Mouse (Mus musculus) G1E (cell line): ENCODE measurements at regions not wholly inside any gene's neighbourhood (a gene's known extent, or its start where the extent isn't known, plus 50 kb on each side); places are given as distances from the start of the nearest gene placed in this dataset.

ENCODE experiments used
- ATAC-seq: 2 replicates; pipeline ENCODE4 v1.8.0; 2016; ENCODE audit warnings: mild to moderate bottlenecking; ENCODE audit not compliant: insufficient number of reproducible peaks, poor library complexity, low FRiP score, severe bottlenecking; ENCODE audit errors: extremely low read depth
- DNase-seq: peaks from one replicate; pipeline ENCODE4 v3.0.0; 2012; ENCODE audit warnings: low spot score
- H3K27me3 ChIP-seq: 2 replicates; pipeline ENCODE4 v1.6.1; 2012; ENCODE audit warnings: mild to moderate bottlenecking, low read length, inconsistent platforms; ENCODE audit not compliant: insufficient read depth
- H3K36me3 ChIP-seq: replicated peaks from 2 replicates; pipeline ENCODE3; 2012; ENCODE audit warnings: mild to moderate bottlenecking, inconsistent platforms
- H3K4me1 ChIP-seq: 2 replicates; pipeline ENCODE4 v1.6.1; 2012; ENCODE audit warnings: low read depth, low read length, inconsistent platforms, mixed read lengths; ENCODE audit not compliant: insufficient read depth
- H3K4me3 ChIP-seq: 2 replicates; pipeline ENCODE4 v1.5.1; 2012; ENCODE audit warnings: low read depth, mild to moderate bottlenecking, inconsistent platforms, low read length, moderate library complexity, mixed read lengths
- H3K9me3 ChIP-seq: replicated peaks from 2 replicates; pipeline ENCODE4 v1.6.1; 2012; ENCODE audit warnings: inconsistent platforms
- CTCF ChIP-seq: IDR thresholded peaks from 2 replicates; pipeline ENCODE4 v1.5.1; 2012; ENCODE audit warnings: low read depth, low read length, inconsistent platforms, mixed read lengths
- GATA1 ChIP-seq: IDR thresholded peaks from 2 replicates; pipeline ENCODE4 v1.6.1; 2012; ENCODE audit warnings: borderline replicate concordance, low read length, inconsistent platforms, mixed read lengths
- GATA2 ChIP-seq: IDR thresholded peaks from 2 replicates; pipeline ENCODE4 v1.6.1; 2012; ENCODE audit warnings: low read depth, low read length, inconsistent platforms, borderline replicate concordance
- POLR2AphosphoS5 ChIP-seq: IDR thresholded peaks from 2 replicates; pipeline ENCODE4 v1.6.1; 2012; ENCODE audit warnings: low read depth, low read length, inconsistent platforms; ENCODE audit not compliant: insufficient replicate concordance
- TAL1 ChIP-seq: conservative IDR thresholded peaks from 2 replicates; pipeline ENCODE4 v1.6.1; 2012; ENCODE audit warnings: low read depth, low read length, inconsistent platforms, mixed read lengths

DNA sequence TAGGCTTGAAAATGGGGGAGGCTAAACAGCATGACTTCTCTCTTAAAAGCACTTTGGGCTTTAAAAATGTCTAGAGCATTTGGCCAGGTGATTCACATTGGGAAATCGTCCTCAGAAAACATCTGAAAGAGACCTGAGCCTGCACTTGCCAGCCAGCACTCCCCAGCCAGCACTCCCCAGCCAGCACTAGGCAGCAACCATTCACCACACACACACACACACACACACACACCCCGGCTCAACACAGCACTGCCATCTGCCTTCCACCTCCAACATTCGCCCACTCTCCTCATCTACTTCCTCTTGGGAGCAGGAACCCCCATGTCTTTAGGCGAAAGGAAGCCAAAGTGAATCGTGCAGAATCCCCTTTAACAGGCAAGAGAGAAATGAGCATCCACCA lies 85.4 kb downstream of the Atp23 start:
- Histone ChIP-seq H3K27me3 (no peaks in the 10 kb centered on the region), H3K4me3 (no peak overlapping the region), H3K36me3 (no peaks in the 10 kb centered on the region), H3K9me3 (peaks cover 34% of the 10 kb centered on the region), H3K4me1 (no peaks in the 10 kb centered on the region)
- ATAC-seq (no peak), DNase-seq (no peak)
- no peak for TF ChIP-seq POLR2AphosphoS5
- no peak for TF ChIP-seq GATA2
- no peak for TF ChIP-seq TAL1
- TF ChIP-seq CTCF, result no peak
- TF ChIP-seq GATA1, result no peak

DNA sequence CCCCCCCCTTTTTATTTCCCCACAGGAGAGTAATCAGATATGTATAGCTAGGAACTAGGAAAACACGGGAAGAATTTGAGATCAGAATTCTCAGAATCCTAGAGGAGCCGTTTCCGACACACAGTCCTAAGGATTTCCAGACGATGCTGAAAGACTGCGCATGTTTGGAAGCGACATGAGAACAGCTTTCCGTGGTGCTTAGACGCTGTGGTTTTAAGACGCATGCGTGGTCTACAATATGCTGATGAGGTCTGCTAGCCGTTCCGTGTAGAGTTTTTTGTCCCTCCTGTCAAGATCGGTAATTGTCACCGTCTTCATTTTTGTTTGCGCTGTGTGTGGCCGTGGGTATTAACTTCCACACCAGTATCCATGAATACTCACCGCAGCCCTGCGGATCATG lies 86.2 kb downstream of the Atp23 start:
- no peak overlapping the region for H3K4me3 ChIP-seq
- no peaks in the 10 kb centered on the region for H3K27me3 ChIP-seq
- TF ChIP-seq TAL1, result no peak
- TF ChIP-seq CTCF, result no peak
- TF ChIP-seq POLR2AphosphoS5, result no peak
- TF ChIP-seq GATA2, result no peak
- TF ChIP-seq GATA1, result no peak
- peaks cover 31% of the 10 kb centered on the region for H3K9me3 ChIP-seq
- H3K4me1 ChIP-seq, result no peaks in the 10 kb centered on the region
- ATAC-seq, result no peak
- DNase-seq, result no peak
- H3K36me3 ChIP-seq, result no peaks in the 10 kb centered on the region

DNA sequence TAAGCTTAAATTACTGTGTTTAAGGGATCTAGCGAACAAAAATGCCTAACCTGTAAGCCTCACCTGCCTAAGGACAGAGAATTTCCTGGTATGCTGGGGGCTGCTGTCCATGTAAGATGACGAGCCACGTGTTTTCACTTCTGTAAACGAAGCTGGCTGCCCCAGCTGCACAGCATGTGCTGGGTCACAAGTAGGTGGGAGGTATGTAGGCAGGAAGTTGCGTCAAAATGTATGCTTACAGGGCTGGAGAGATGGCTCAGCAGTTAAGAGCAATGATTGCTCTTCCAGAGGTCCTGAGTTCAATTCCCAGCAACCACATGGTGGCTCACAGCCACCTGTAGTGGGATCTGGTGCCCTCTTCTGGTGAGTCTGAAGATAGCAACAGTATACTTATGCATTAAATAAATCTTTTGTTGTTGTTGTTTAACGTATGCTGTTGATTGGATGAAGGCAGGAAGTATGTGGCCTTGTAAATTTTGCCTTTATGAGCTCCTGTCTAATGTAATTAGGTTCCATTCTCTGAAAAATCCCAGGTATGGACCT lies 88.0 kb downstream of the Atp23 start:
- H3K4me3 ChIP-seq, result no peak overlapping the region
- no peak for DNase-seq
- no peaks in the 10 kb centered on the region for H3K4me1 ChIP-seq
- no peaks in the 10 kb centered on the region for H3K27me3 ChIP-seq
- peaks cover 36% of the 10 kb centered on the region for H3K9me3 ChIP-seq
- H3K36me3 ChIP-seq, result no peaks in the 10 kb centered on the region
- ATAC-seq, result no peak
- no peak for TF ChIP-seq CTCF
- TF ChIP-seq POLR2AphosphoS5, result no peak
- no peak for TF ChIP-seq GATA2

DNA sequence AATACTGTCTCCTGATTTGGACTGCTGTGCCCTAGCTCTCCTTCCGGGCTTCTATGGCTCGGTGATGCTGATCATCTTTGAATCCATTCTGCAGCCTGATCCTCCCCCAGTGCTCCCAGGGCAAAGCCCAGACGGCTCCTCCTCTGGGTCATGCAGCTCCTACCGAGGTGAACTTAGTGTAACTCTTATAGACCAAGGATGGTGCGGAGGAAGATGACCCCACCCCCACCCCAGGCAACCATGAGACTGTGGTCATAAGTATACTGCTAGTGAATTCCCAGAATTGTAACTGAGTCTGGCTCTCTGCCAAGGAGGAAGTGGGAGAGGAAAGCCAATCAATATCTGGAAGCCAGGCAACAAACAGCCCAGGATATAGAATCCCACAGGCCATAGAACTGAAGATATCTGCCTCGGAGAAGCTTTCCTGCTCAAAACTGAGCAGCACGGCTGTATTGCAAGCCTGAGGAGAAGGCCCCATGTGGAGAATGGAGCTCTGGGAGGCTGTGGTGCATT lies 88.9 kb downstream of the Atp23 start:
- no peaks in the 10 kb centered on the region for H3K36me3 ChIP-seq
- no peaks in the 10 kb centered on the region for H3K27me3 ChIP-seq
- H3K4me3 ChIP-seq, result no peak overlapping the region
- H3K9me3 ChIP-seq, result peaks cover 32% of the 10 kb centered on the region
- no peaks in the 10 kb centered on the region for H3K4me1 ChIP-seq
- no peak for DNase-seq
- TF ChIP-seq GATA1 (no peak), CTCF (no peak), GATA2 (no peak), POLR2AphosphoS5 (no peak), TAL1 (no peak)
- ATAC-seq, result no peak

DNA sequence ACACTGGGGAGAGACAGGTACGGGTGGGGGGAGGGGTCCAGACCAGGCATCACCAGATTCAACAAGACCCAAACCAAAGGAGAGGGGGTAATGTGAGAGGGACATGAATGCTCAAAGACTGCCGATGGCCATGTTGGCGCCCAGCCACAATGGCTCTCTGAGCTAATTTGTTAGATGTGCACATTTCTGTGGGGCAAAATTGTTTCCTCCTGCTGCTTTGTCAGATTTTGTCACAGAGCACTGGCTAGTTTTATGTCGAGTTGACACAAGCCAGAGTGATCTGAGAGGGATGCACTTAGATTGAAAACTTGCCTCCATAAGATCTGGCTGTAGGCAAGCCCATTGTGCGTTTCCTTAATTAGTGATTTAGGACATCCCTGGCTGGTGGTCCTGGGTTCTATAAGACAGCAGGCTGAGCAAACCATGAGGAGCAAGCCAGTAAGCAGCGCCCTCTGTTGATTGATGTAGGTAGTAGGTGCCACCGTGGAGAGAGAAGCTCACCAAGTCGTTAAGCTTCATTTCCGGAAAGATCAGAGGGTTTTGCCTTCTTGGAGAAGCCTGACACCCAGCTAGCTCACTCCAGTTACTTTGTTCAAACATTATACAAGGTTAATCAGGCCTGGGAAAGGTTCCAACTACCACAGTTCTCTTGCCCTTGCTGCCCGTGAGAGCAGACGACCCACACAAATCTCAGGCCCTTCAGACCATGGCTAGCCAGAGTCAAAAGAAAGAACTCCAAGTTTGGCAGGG lies 90.6 kb downstream of the Atp23 start:
- TF ChIP-seq CTCF (no peak), GATA2 (no peak), POLR2AphosphoS5 (no peak), GATA1 (no peak), TAL1 (no peak)
- Histone ChIP-seq H3K9me3 (peaks cover 38% of the 10 kb centered on the region), H3K27me3 (no peaks in the 10 kb centered on the region), H3K36me3 (no peaks in the 10 kb centered on the region), H3K4me3 (no peak overlapping the region), H3K4me1 (no peaks in the 10 kb centered on the region)
- no peak for ATAC-seq
- DNase-seq, result no peak

DNA sequence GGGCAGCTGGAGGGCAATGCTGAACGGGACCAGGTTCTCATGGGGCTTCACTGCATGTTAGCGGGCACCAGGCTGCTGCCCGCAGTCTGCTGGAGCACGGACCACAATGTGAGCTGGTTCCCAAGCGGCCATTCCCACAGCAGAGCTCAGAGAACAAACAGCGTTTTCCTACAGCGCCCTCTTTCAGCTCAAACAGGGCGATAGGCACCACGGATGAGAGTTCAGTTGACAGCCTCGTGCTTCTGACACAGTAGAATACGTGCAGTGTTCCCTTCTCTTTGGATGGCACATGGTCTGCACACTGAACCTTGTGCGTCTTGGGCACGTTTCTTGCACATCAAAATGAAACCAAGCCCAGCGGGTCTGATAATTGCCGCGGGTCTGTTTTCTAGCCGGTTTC lies 91.6 kb downstream of the Atp23 start:
- Histone ChIP-seq H3K9me3 (peaks cover 37% of the 10 kb centered on the region), H3K36me3 (no peaks in the 10 kb centered on the region), H3K27me3 (no peaks in the 10 kb centered on the region), H3K4me3 (no peak overlapping the region), H3K4me1 (no peaks in the 10 kb centered on the region)
- TF ChIP-seq GATA2, result no peak
- no peak for TF ChIP-seq GATA1
- no peak for TF ChIP-seq CTCF
- no peak for TF ChIP-seq TAL1
- DNase-seq (no peak), ATAC-seq (no peak)
